Mouse (Mus musculus) hindbrain, embryonic 12.5 days (tissue): ENCODE results near the gene Gbp8. TPM values are rescaled to one million over a fixed set of nuclear protein-coding genes. Genes with fewer than 3 reads are reported as not detected.

ENCODE experiments used
- ATAC-seq: fragments of 200-750 bp; cut with Nextera tagmentation; 2 replicates; pipeline ENCODE4 v1.8.0; 2017; ENCODE audit warnings: moderate TSS enrichment; ENCODE audit not compliant: low FRiP score
- H3K27ac ChIP-seq: fragments of 300-500 bp; sonication (generic); 2 replicates; pipeline ENCODE4 v1.5.1; 2016; ENCODE audit warnings: mild to moderate bottlenecking
- H3K27me3 ChIP-seq: fragments of 300-500 bp; sonication (generic); 2 replicates; pipeline ENCODE4 v1.6.1; 2016; ENCODE audit warnings: mild to moderate bottlenecking
- H3K36me3 ChIP-seq: fragments of 300-500 bp; sonication (generic); 2 replicates; pipeline ENCODE4 v1.6.1; 2016; ENCODE audit warnings: mild to moderate bottlenecking
- H3K4me1 ChIP-seq: fragments of 300-500 bp; sonication (generic); 2 replicates; pipeline ENCODE4 v1.6.1; 2016
- H3K4me2 ChIP-seq: fragments of 300-500 bp; sonication (generic); replicated peaks from 2 replicates; pipeline ENCODE4 v1.6.1; 2016; ENCODE audit warnings: mild to moderate bottlenecking
- H3K4me3 ChIP-seq: fragments of 300-500 bp; sonication (generic); 2 replicates; pipeline ENCODE4 v1.5.1; 2016; ENCODE audit warnings: mild to moderate bottlenecking
- H3K9ac ChIP-seq: fragments of 300-500 bp; sonication (generic); 2 replicates; pipeline ENCODE4 v1.6.1; 2016; ENCODE audit warnings: mild to moderate bottlenecking, moderate library complexity
- H3K9me3 ChIP-seq: fragments of 300-500 bp; sonication (generic); replicated peaks from 2 replicates; pipeline ENCODE4 v1.6.1; 2016; ENCODE audit warnings: mild to moderate bottlenecking
- WGBS: fragments of 180-500 bp; shearing (Covaris S2); methylation state at CpG from one replicate; pipeline ENCODE4 v1.1.7; 2016; 5-methylcytosine and 5-hydroxymethylcytosine counted together
- polyA plus RNA-seq: library from polyadenylated mRNA; unstranded; fragments of >200 nt; fragmentation: Nextera tagmentation; extraction: Ambion mirVana; gene quantifications from 2 replicates; pipeline ENCODE4 v1.2.1, GENCODE M21; 2016

Gbp8 gene
- polyA plus RNA-seq, 1 experiment from 2014 or later: 0.52 TPM

GRCm38 (mm10) chr5:105012551-105012950 is 126.8 kb downstream of the Gbp8 start:
- no peak overlapping the region for H3K27ac ChIP-seq
- H3K4me3 ChIP-seq: no peak overlapping the region
- 88% methylated on average over 1 of the region's 1 CpGs for WGBS
- H3K9ac ChIP-seq: no peak overlapping the region
- H3K36me3 ChIP-seq: no peaks in the 10 kb centered on the region
- no peak overlapping the region for H3K4me2 ChIP-seq
- no peaks in the 10 kb centered on the region for H3K9me3 ChIP-seq
- ATAC-seq: no peak
- no peaks in the 10 kb centered on the region for H3K27me3 ChIP-seq
- no peaks in the 10 kb centered on the region for H3K4me1 ChIP-seq

- 91% methylated on average over 4 of the region's 4 CpGs for WGBS
- Histone ChIP-seq H3K36me3 (no peaks in the 10 kb centered on the region), H3K9ac (no peak overlapping the region), H3K4me2 (no peak overlapping the region), H3K27ac (no peak overlapping the region), H3K27me3 (no peaks in the 10 kb centered on the region), H3K4me3 (no peak overlapping the region), H3K4me1 (no peaks in the 10 kb centered on the region), H3K9me3 (no peaks in the 10 kb centered on the region)
- no peak for ATAC-seq
Observed at GRCm38 (mm10) chr5:105011570-105011969, 127.8 kb downstream of the Gbp8 start.

- Histone ChIP-seq H3K27ac (no peak overlapping the region), H3K4me2 (no peak overlapping the region), H3K27me3 (no peaks in the 10 kb centered on the region), H3K4me1 (no peaks in the 10 kb centered on the region), H3K9me3 (no peaks in the 10 kb centered on the region), H3K9ac (no peak overlapping the region), H3K4me3 (no peak overlapping the region), H3K36me3 (no peaks in the 10 kb centered on the region)
- ATAC-seq: no peak
Observed at GRCm38 (mm10) chr5:105010376-105010775, 129.0 kb downstream of the Gbp8 start.

GRCm38 (mm10) chr5:104989411-104989810 is 149.9 kb downstream of the Gbp8 start:
- Histone ChIP-seq H3K4me1 (no peaks in the 10 kb centered on the region), H3K27me3 (no peaks in the 10 kb centered on the region), H3K4me3 (no peak overlapping the region), H3K36me3 (no peaks in the 10 kb centered on the region), H3K9me3 (no peaks in the 10 kb centered on the region), H3K4me2 (no peak overlapping the region), H3K9ac (no peak overlapping the region), H3K27ac (no peak overlapping the region)
- no peak for ATAC-seq
- 85% methylated on average over 2 of the region's 2 CpGs for WGBS

GRCm38 (mm10) chr5:104988000-104988399 is 151.3 kb downstream of the Gbp8 start:
- no peak overlapping the region for H3K27ac ChIP-seq
- no peaks in the 10 kb centered on the region for H3K4me1 ChIP-seq
- no peaks in the 10 kb centered on the region for H3K27me3 ChIP-seq
- no peak overlapping the region for H3K4me3 ChIP-seq
- no peaks in the 10 kb centered on the region for H3K36me3 ChIP-seq
- H3K9me3 ChIP-seq: no peaks in the 10 kb centered on the region
- H3K4me2 ChIP-seq: no peak overlapping the region
- ATAC-seq: no peak
- H3K9ac ChIP-seq: no peak overlapping the region
- 63% methylated on average over 2 of the region's 2 CpGs for WGBS

- Histone ChIP-seq H3K27ac (no peak overlapping the region), H3K9ac (no peak overlapping the region), H3K36me3 (no peaks in the 10 kb centered on the region), H3K4me2 (no peak overlapping the region), H3K4me1 (no peaks in the 10 kb centered on the region), H3K9me3 (no peaks in the 10 kb centered on the region), H3K4me3 (no peak overlapping the region), H3K27me3 (no peaks in the 10 kb centered on the region)
- WGBS: 60% methylated on average over 1 of the region's 1 CpGs
- ATAC-seq: no peak
Observed at GRCm38 (mm10) chr5:104986706-104987105, 152.6 kb downstream of the Gbp8 start.

- Histone ChIP-seq H3K4me2 (no peak within 1 kb of the TSS), H3K27me3 (no peaks in the 10 kb centered on the region), H3K4me1 (no peaks in the 10 kb centered on the region), H3K4me3 (no peak within 1 kb of the TSS), H3K36me3 (no peaks in the 10 kb centered on the region), H3K9me3 (no peaks in the 10 kb centered on the region), H3K9ac (no peak within 1 kb of the TSS), H3K27ac (no peak within 1 kb of the TSS)
- no peak for ATAC-seq
- WGBS: 37% methylated on average over 12 of the region's 12 CpGs
Observed at GRCm38 (mm10) chr5:104982535-104982934, 156.8 kb downstream of the Gbp8 start, which contains the start of gene Abcg3. Gene Abcg3, minus strand, starts transcription at chr5:104982718.

GRCm38 (mm10) chr5:104979040-104979513 is 160.3 kb downstream of the Gbp8 start:
- ATAC-seq: no peak
- Histone ChIP-seq H3K9me3 (no peaks in the 10 kb centered on the region), H3K9ac (no peak overlapping the region), H3K36me3 (no peaks in the 10 kb centered on the region), H3K27ac (no peak overlapping the region), H3K4me2 (no peak overlapping the region), H3K4me1 (no peaks in the 10 kb centered on the region), H3K4me3 (no peak overlapping the region), H3K27me3 (no peaks in the 10 kb centered on the region)
- 61% methylated on average over 2 of the region's 2 CpGs for WGBS

Other genes with a start within 250 kb of the Gbp8 start
- gene Abcg3, start 156.8 kb downstream of the Gbp8 start, polyA plus RNA-seq: 0.65 and 0.94 TPM in 2 replicates
- gene Gbp9, start within 50 bp of the Gbp8 start, polyA plus RNA-seq: 1.4 and 1.6 TPM in 2 replicates
- 0.66 and 1.0 TPM in 2 replicates for gene Gbp4, start within 50 bp of the Gbp8 start, polyA plus RNA-seq
- 0.40 and 0.61 TPM in 2 replicates for gene Gbp10, start 100.0 kb upstream of the Gbp8 start, polyA plus RNA-seq
- 0.08 TPM in 1 of 2 replicates, not detected in the other for gene Gm43302, start 154.2 kb upstream of the Gbp8 start, polyA plus RNA-seq
- 1.7 and 2.7 TPM in 2 replicates for gene Gbp6, start 154.2 kb upstream of the Gbp8 start, polyA plus RNA-seq